Mouse (Mus musculus) MEL (cell line): ENCODE measurements around the gene Emilin3.

ENCODE experiments used
- CTCF ChIP-seq, 3 experiments: IDR thresholded peaks in 2 of 3; conservative IDR thresholded peaks in 1 of 3; 2 replicates each; pipeline ENCODE4 v1.5.1; 2011 to 2012; ENCODE audit warnings: low read length in 3 of 3, low read depth in 2 of 3, mild to moderate bottlenecking in 2 of 3, improper control_type of control experiment in 1 of 3, inconsistent platforms in 1 of 3, mixed read lengths in 1 of 3, moderate library complexity in 1 of 3; ENCODE audit not compliant: control insufficient read depth in 1 of 3, insufficient read depth in 1 of 3, poor library complexity in 1 of 3, severe bottlenecking in 1 of 3
- HCFC1 ChIP-seq: IDR thresholded peaks from 2 replicates; pipeline ENCODE4 v1.6.1; 2012; ENCODE audit warnings: low read depth, mild to moderate bottlenecking, inconsistent platforms, low read length, improper control_type of control experiment, moderate library complexity
- POLR2A ChIP-seq, 2 experiments: IDR thresholded peaks; 2 replicates each; pipeline ENCODE4 v1.6.1; 2011 to 2012; ENCODE audit warnings: low read length in 2 of 2, mild to moderate bottlenecking in 2 of 2, control low read depth in 1 of 2, improper control_type of control experiment in 1 of 2, low read depth in 1 of 2, moderate library complexity in 1 of 2; ENCODE audit not compliant: control insufficient read depth in 1 of 2, insufficient read depth in 1 of 2, poor library complexity in 1 of 2
- SIN3A ChIP-seq: IDR thresholded peaks from 2 replicates; pipeline ENCODE4 v1.6.1; 2012; ENCODE audit warnings: low read length, improper control_type of control experiment, inconsistent platforms

GRCm38 (mm10) chr2:160906101-160906500 lies 6.0 kb downstream of the Emilin3 start:
- no peak for TF ChIP-seq POLR2A (IDR thresholded peaks at IDR 0.05; ENCODE audit: control insufficient read depth in 1 of 2, insufficient read depth in 1 of 2, low read depth in 1 of 2, low read length in 2 of 2, poor library complexity in 1 of 2)
- no peak for TF ChIP-seq SIN3A
- TF ChIP-seq CTCF (IDR thresholded peaks at IDR 0.05 in 2 of 3, conservative IDR thresholded peaks at IDR 0.05 in 1 of 3; ENCODE audit: control insufficient read depth in 1 of 3, insufficient read depth in 1 of 3, low read depth in 2 of 3, low read length in 3 of 3, poor library complexity in 1 of 3, severe bottlenecking in 1 of 3): no peak
- no peak for TF ChIP-seq HCFC1
